Mouse (Mus musculus) embryonic facial prominence, embryonic 14.5 days (tissue): Measurements from ENCODE around the gene Itgad. TPM values are rescaled to one million over a fixed set of nuclear protein-coding genes. Genes with fewer than 3 reads are reported as not detected.
"Not testable (repeated sequence)": the region's sequence is repeated elsewhere in the genome, so short reads cannot be mapped to it uniquely, and the experiment has no call there.

Source experiments
- ATAC-seq: fragments of 200-750 bp; cut with Nextera tagmentation; 2 replicates; pipeline ENCODE4 v1.8.0; 2017; ENCODE audit warnings: low read depth, moderate number of reproducible peaks, moderate TSS enrichment
- DNase-seq: peaks from one replicate; pipeline ENCODE4 v3.0.0-alpha.2; 2015; ENCODE audit warnings: low spot score
- H3K27ac ChIP-seq: fragments of 300-500 bp; sonication (generic); replicated peaks from 2 replicates; pipeline ENCODE4 v1.5.1; 2014; ENCODE audit warnings: low read depth, mild to moderate bottlenecking, low read length, moderate library complexity
- H3K27me3 ChIP-seq: fragments of 300-500 bp; sonication (generic); replicated peaks from 2 replicates; pipeline ENCODE4 v1.6.1; 2014; ENCODE audit warnings: low read length; ENCODE audit not compliant: control insufficient read depth, insufficient read depth
- H3K36me3 ChIP-seq: fragments of 300-500 bp; sonication (generic); 2 replicates; pipeline ENCODE4 v1.6.1; 2014; ENCODE audit warnings: low read length, mixed read lengths; ENCODE audit not compliant: control insufficient read depth, insufficient read depth
- H3K4me1 ChIP-seq: fragments of 300-500 bp; sonication (generic); 2 replicates; pipeline ENCODE4 v1.6.1; 2014; ENCODE audit warnings: antibody characterized with exemption, low read length; ENCODE audit not compliant: control insufficient read depth, insufficient read depth
- H3K4me2 ChIP-seq: fragments of 300-500 bp; sonication (generic); 2 replicates; pipeline ENCODE4 v1.6.1; 2014; ENCODE audit warnings: low read depth, mild to moderate bottlenecking, low read length, moderate library complexity, mixed read lengths
- H3K4me3 ChIP-seq: fragments of 300-500 bp; sonication (generic); 2 replicates; pipeline ENCODE4 v1.5.1; 2014; ENCODE audit warnings: low read depth, mild to moderate bottlenecking, low read length
- H3K9ac ChIP-seq: fragments of 300-500 bp; sonication (generic); 2 replicates; pipeline ENCODE4 v1.6.1; 2014; ENCODE audit warnings: low read depth, mild to moderate bottlenecking, low read length, moderate library complexity, mixed read lengths
- H3K9me3 ChIP-seq: fragments of 300-500 bp; sonication (generic); 2 replicates; pipeline ENCODE4 v1.6.1; 2016; ENCODE audit warnings: low read length; ENCODE audit not compliant: control insufficient read depth
- WGBS: fragments of 180-500 bp; shearing (Covaris S2); extraction: QIAGEN DNeasy Blood & Tissue Kit; methylation state at CpG from one replicate; pipeline ENCODE4 v1.1.7; 2014; 5-methylcytosine and 5-hydroxymethylcytosine counted together
- polyA plus RNA-seq: library from polyadenylated mRNA; unstranded; fragments of >200 nt; fragmentation: Nextera tagmentation; extraction: Ambion mirVana; gene quantifications from 2 replicates; pipeline ENCODE4 v1.2.1, GENCODE M21; 2014

Gene Itgad
- polyA plus RNA-seq, 1 experiment from 2014 or later = not detected

- not testable (repeated sequence) for H3K4me2 ChIP-seq, H3K9ac ChIP-seq, H3K4me1 ChIP-seq, ATAC-seq, H3K36me3 ChIP-seq, H3K4me3 ChIP-seq, H3K9me3 ChIP-seq, H3K27me3 ChIP-seq, H3K27ac ChIP-seq, DNase-seq
- WGBS = 76% methylated on average over 7 of the region's 8 CpGs
Measured at GRCm38 (mm10) chr7:128158688-128159354, 4.6 kb downstream of the Itgad start.

- H3K36me3 ChIP-seq = no peaks in the 10 kb centered on the region
- 91% methylated on average over 4 of the region's 4 CpGs for WGBS
- no peaks in the 10 kb centered on the region for H3K4me1 ChIP-seq
- no peaks in the 10 kb centered on the region for H3K27me3 ChIP-seq
- DNase-seq (no peak), ATAC-seq (no peak)
- H3K9me3 ChIP-seq = no peaks in the 10 kb centered on the region
- no peak overlapping the region for H3K4me3 ChIP-seq
- no peak overlapping the region for H3K9ac ChIP-seq
- H3K27ac ChIP-seq = no peak overlapping the region
- no peak overlapping the region for H3K4me2 ChIP-seq
Measured at GRCm38 (mm10) chr7:128164001-128164400, 9.8 kb downstream of the Itgad start.

DNA sequence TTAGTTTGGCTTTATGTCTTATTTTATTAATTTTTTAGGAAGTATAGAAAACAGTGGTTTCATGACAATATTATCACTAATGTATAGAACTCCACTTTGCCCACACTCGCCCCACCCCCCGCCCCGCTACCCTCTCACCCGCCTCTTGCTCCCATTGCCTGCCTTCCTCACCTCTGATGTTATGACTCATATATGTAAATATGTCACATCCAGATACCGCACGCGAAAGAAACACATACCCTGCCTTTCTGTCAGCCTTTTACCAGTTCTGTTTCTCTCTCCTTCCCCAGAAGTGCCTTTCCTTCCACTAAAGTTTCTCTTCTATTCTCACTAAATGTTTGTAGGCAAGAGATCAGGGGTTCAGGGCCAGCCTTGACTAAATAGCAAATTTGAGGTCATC, 12.2 kb downstream of the Itgad start:
- Histone ChIP-seq H3K27ac (no peak overlapping the region), H3K36me3 (no peaks in the 10 kb centered on the region), H3K4me1 (no peaks in the 10 kb centered on the region), H3K9me3 (no peaks in the 10 kb centered on the region), H3K9ac (no peak overlapping the region), H3K27me3 (no peaks in the 10 kb centered on the region), H3K4me2 (no peak overlapping the region), H3K4me3 (no peak overlapping the region)
- DNase-seq (no peak), ATAC-seq (no peak)
- 88% methylated on average over 7 of the region's 7 CpGs for WGBS

DNA sequence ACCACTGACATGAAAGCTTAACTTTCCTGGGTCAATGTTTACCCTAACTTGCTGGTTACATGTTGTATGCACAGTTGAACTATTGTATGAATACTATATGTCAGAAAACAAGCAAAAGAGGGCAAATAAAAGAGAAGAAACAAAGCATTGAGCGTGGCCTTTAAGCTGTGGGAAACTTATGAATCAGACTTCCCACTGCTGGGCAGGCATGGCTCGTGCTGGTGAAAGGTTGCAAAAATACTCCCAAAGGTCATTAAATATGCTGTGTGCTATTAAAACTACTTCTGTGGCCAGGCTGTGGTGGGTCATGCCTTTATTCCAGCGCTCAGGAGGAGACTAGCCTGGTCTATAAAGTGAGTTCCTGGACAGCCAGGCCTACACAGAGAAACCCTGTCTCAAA, 15.8 kb downstream of the Itgad start:
- Histone ChIP-seq H3K27me3 (no peaks in the 10 kb centered on the region), H3K4me1 (no peaks in the 10 kb centered on the region), H3K4me2 (no peak overlapping the region), H3K9me3 (no peaks in the 10 kb centered on the region), H3K4me3 (no peak overlapping the region), H3K9ac (no peak overlapping the region), H3K27ac (no peak overlapping the region), H3K36me3 (no peaks in the 10 kb centered on the region)
- 74% methylated on average over 3 of the region's 3 CpGs for WGBS
- DNase-seq (no peak), ATAC-seq (no peak)

GRCm38 (mm10) chr7:128178385-128178784, 24.2 kb downstream of the Itgad start:
- DNase-seq = peak; percentile 23
- Histone ChIP-seq H3K27ac (no peak overlapping the region), H3K4me3 (no peak overlapping the region), H3K4me2 (no peak overlapping the region), H3K9ac (no peak overlapping the region), H3K27me3 (no peaks in the 10 kb centered on the region), H3K9me3 (no peaks in the 10 kb centered on the region), H3K4me1 (no peaks in the 10 kb centered on the region), H3K36me3 (no peaks in the 10 kb centered on the region)
- WGBS = 69% methylated on average over 2 of the region's 2 CpGs
- no peak for ATAC-seq

DNA sequence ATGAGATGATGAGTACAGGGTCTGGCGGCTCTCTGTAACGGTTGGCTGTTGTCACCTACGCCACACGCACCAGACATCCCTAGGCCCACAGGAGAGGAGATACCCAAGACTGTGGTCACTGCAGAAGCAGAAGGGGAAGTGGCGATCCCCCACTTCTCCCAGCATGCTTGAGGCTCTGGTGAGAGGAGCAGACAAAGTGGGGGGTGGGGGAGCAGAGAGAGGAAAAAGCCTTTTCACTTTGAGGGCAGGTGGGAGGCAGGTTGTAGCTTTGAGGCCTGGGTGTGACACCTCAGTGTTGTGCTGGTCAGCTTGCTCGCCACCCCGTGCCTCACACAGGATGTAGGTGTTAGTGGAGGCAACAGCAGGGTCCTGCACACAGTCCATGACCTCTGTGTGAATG, 25.9 kb downstream of the Itgad start:
- Histone ChIP-seq H3K4me3 (no peak overlapping the region), H3K4me1 (no peaks in the 10 kb centered on the region), H3K9me3 (no peaks in the 10 kb centered on the region), H3K9ac (no peak overlapping the region), H3K27ac (no peak overlapping the region), H3K4me2 (no peak overlapping the region), H3K27me3 (no peaks in the 10 kb centered on the region), H3K36me3 (no peaks in the 10 kb centered on the region)
- WGBS = 73% methylated on average over 7 of the region's 7 CpGs
- no peak for ATAC-seq
- DNase-seq = no peak

- H3K9ac ChIP-seq = no peak overlapping the region
- H3K4me3 ChIP-seq = no peak overlapping the region
- ATAC-seq (no peak), DNase-seq (no peak)
- no peak overlapping the region for H3K27ac ChIP-seq
- WGBS = 59% methylated on average over 6 of the region's 6 CpGs
- no peaks in the 10 kb centered on the region for H3K27me3 ChIP-seq
- no peaks in the 10 kb centered on the region for H3K36me3 ChIP-seq
- H3K4me2 ChIP-seq = no peak overlapping the region
- no peaks in the 10 kb centered on the region for H3K4me1 ChIP-seq
- no peaks in the 10 kb centered on the region for H3K9me3 ChIP-seq
Measured at GRCm38 (mm10) chr7:128180546-128180945, 26.4 kb downstream of the Itgad start.

DNA sequence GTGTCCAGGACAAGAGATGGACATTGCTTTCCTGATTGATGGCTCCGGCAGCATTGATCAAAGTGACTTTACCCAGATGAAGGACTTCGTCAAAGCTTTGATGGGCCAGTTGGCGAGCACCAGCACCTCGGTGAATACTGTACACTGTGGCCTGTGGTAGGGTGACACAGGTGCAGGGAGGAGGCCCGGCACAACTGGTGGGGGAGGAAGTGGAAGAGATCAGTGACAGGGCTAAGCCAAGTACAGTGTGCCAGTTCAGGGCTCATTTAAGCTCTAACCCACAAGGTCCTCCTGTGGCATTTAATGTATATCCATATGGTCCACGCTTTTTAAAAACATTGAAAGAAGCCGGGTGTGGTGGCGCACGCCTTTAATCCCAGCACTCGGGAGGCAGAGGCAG, 27.5 kb downstream of the Itgad start:
- H3K4me2 ChIP-seq = no peak overlapping the region
- WGBS = 86% methylated on average over 10 of the region's 10 CpGs
- no peaks in the 10 kb centered on the region for H3K27me3 ChIP-seq
- no peak for DNase-seq
- no peaks in the 10 kb centered on the region for H3K4me1 ChIP-seq
- H3K4me3 ChIP-seq = no peak overlapping the region
- H3K9me3 ChIP-seq = no peaks in the 10 kb centered on the region
- ATAC-seq = no peak
- H3K9ac ChIP-seq = no peak overlapping the region
- H3K36me3 ChIP-seq = no peaks in the 10 kb centered on the region
- no peak overlapping the region for H3K27ac ChIP-seq

GRCm38 (mm10) chr7:128201607-128202006, 47.4 kb downstream of the Itgad start:
- ATAC-seq = no peak
- 84% methylated on average over 9 of the region's 9 CpGs for WGBS

More at GRCm38 (mm10) chr7:128201607-128202006, 47.4 kb downstream of the Itgad start:
- DNase-seq = no peak
- Histone ChIP-seq H3K9me3 (no peaks in the 10 kb centered on the region), H3K9ac (no peak overlapping the region), H3K4me3 (no peak overlapping the region), H3K27me3 (no peaks in the 10 kb centered on the region), H3K4me1 (no peaks in the 10 kb centered on the region), H3K27ac (no peak overlapping the region), H3K4me2 (no peak overlapping the region), H3K36me3 (no peaks in the 10 kb centered on the region)
